Mouse (Mus musculus) heart, embryonic 12.5 days (tissue): ENCODE results near the gene Lbr. TPM values are rescaled to one million over a fixed set of nuclear protein-coding genes. Genes with fewer than 3 reads are reported as not detected.

ENCODE experiments used
- ATAC-seq: fragments of 200-750 bp; cut with Nextera tagmentation; 2 replicates; pipeline ENCODE4 v1.8.0; 2017; ENCODE audit warnings: moderate TSS enrichment, moderate library complexity; ENCODE audit not compliant: insufficient number of reproducible peaks, low FRiP score
- H3K27ac ChIP-seq: fragments of 300-500 bp; sonication (generic); 2 replicates; pipeline ENCODE4 v1.5.1; 2016; ENCODE audit warnings: mild to moderate bottlenecking, moderate library complexity; ENCODE audit not compliant: poor library complexity, severe bottlenecking
- H3K27me3 ChIP-seq: fragments of 300-500 bp; sonication (generic); replicated peaks from 2 replicates; pipeline ENCODE4 v1.6.1; 2016; ENCODE audit warnings: mild to moderate bottlenecking, moderate library complexity
- H3K36me3 ChIP-seq: fragments of 300-500 bp; sonication (generic); 2 replicates; pipeline ENCODE4 v1.6.1; 2016; ENCODE audit warnings: mild to moderate bottlenecking, moderate library complexity
- H3K4me1 ChIP-seq: fragments of 300-500 bp; sonication (generic); replicated peaks from 2 replicates; pipeline ENCODE4 v1.6.1; 2016; ENCODE audit warnings: mild to moderate bottlenecking
- H3K4me2 ChIP-seq: fragments of 300-500 bp; sonication (generic); 2 replicates; pipeline ENCODE4 v1.6.1; 2016; ENCODE audit warnings: mild to moderate bottlenecking, moderate library complexity
- H3K4me3 ChIP-seq: fragments of 300-500 bp; sonication (generic); 2 replicates; pipeline ENCODE4 v1.5.1; 2016; ENCODE audit warnings: mild to moderate bottlenecking
- H3K9ac ChIP-seq: fragments of 300-500 bp; sonication (generic); 2 replicates; pipeline ENCODE4 v1.6.1; 2016; ENCODE audit warnings: mild to moderate bottlenecking, moderate library complexity
- H3K9me3 ChIP-seq: fragments of 300-500 bp; sonication (generic); replicated peaks from 2 replicates; pipeline ENCODE4 v1.6.1; 2016; ENCODE audit warnings: mild to moderate bottlenecking, moderate library complexity
- WGBS: fragments of 180-500 bp; shearing (Covaris S2); methylation state at CpG from one replicate; pipeline ENCODE4 v1.1.7; 2016; 5-methylcytosine and 5-hydroxymethylcytosine counted together
- polyA plus RNA-seq: library from polyadenylated mRNA; unstranded; fragments of >200 nt; fragmentation: Nextera tagmentation; extraction: Ambion mirVana; gene quantifications from 2 replicates; pipeline ENCODE4 v1.2.1, GENCODE M21; 2016

Gene Lbr
- polyA plus RNA-seq = 100 and 105 TPM in 2 replicates

GRCm38 (mm10) chr1:181842781-181843180 lies at the start of gene Lbr:
Gene Lbr, minus strand, starts transcription at chr1:181843046.
- WGBS = under 1% methylated on average over 14 of the region's 14 CpGs

GRCm38 (mm10) chr1:181889670-181890069 lies 46.8 kb upstream of the Lbr start:
- H3K4me2 ChIP-seq = no peak overlapping the region
- no peaks in the 10 kb centered on the region for H3K36me3 ChIP-seq
- no peak overlapping the region for H3K27ac ChIP-seq
- H3K4me1 ChIP-seq = peaks cover 7% of the 10 kb centered on the region
- WGBS = 86% methylated on average over 7 of the region's 7 CpGs
- no peak for ATAC-seq
- no peaks in the 10 kb centered on the region for H3K9me3 ChIP-seq
- H3K4me3 ChIP-seq = no peak overlapping the region
- H3K9ac ChIP-seq = no peak overlapping the region
- H3K27me3 ChIP-seq = no peaks in the 10 kb centered on the region

More at GRCm38 (mm10) chr1:181842781-181843180, at the start of gene Lbr:
- peak within 1 kb of the TSS; percentile 91 for H3K9ac ChIP-seq
- ATAC-seq = no peak
- H3K4me3 ChIP-seq = peak within 1 kb of the TSS; percentile 77
- 0 out of 2 replicates have a peak, but pooled peaks cover 11% of the 10 kb centered on the region for H3K27me3 ChIP-seq
- no peaks in the 10 kb centered on the region for H3K9me3 ChIP-seq
- H3K36me3 ChIP-seq = 0 out of 2 replicates have a peak, but pooled peaks cover 2% of the 10 kb centered on the region
- H3K4me2 ChIP-seq = peak within 1 kb of the TSS; percentile 82
- peaks cover 20% of the 10 kb centered on the region for H3K4me1 ChIP-seq
- peak within 1 kb of the TSS; percentile 92 for H3K27ac ChIP-seq

GRCm38 (mm10) chr1:181888801-181889200 lies 46.0 kb upstream of the Lbr start:
- no peaks in the 10 kb centered on the region for H3K27me3 ChIP-seq
- H3K36me3 ChIP-seq = no peaks in the 10 kb centered on the region
- WGBS = 7% methylated on average over 11 of the region's 11 CpGs
- H3K4me2 ChIP-seq = peak overlapping the region; percentile 36; the same call in 1 of the 2 replicates
- H3K9ac ChIP-seq = 0 out of 2 replicates have a peak overlapping the region, but pooled peaks have one; percentile 47
- peak; percentile 40; the same call in 1 of the 2 replicates for ATAC-seq
- no peaks in the 10 kb centered on the region for H3K9me3 ChIP-seq
- H3K27ac ChIP-seq = no peak overlapping the region
- H3K4me1 ChIP-seq = peaks cover 3% of the 10 kb centered on the region
- H3K4me3 ChIP-seq = no peak overlapping the region

GRCm38 (mm10) chr1:181881532-181881931 lies 38.7 kb upstream of the Lbr start:
- Histone ChIP-seq H3K4me1 (peaks cover 9% of the 10 kb centered on the region), H3K9ac (0 out of 2 replicates have a peak overlapping the region, but pooled peaks have one; percentile 17), H3K27ac (no peak overlapping the region), H3K27me3 (0 out of 2 replicates have a peak, but pooled peaks cover 5% of the 10 kb centered on the region), H3K36me3 (no peaks in the 10 kb centered on the region), H3K4me3 (no peak overlapping the region), H3K4me2 (peak overlapping the region; percentile 51), H3K9me3 (no peaks in the 10 kb centered on the region)
- ATAC-seq = peak; percentile 37
- 14% methylated on average over 8 of the region's 8 CpGs for WGBS

- no peak overlapping the region for H3K4me3 ChIP-seq
- 45% methylated on average over 15 of the region's 15 CpGs for WGBS
Measured at GRCm38 (mm10) chr1:181880752-181881325, 38.0 kb upstream of the Lbr start.

GRCm38 (mm10) chr1:181878436-181878835 lies 35.6 kb upstream of the Lbr start:
- H3K4me3 ChIP-seq = no peak overlapping the region
- no peaks in the 10 kb centered on the region for H3K9me3 ChIP-seq
- 0 out of 2 replicates have a peak, but pooled peaks have one; percentile 9 for ATAC-seq
- 68% methylated on average over 5 of the region's 5 CpGs for WGBS
- no peak overlapping the region for H3K9ac ChIP-seq
- no peak overlapping the region for H3K27ac ChIP-seq
- peaks cover 9% of the 10 kb centered on the region for H3K4me1 ChIP-seq
- H3K27me3 ChIP-seq = 0 out of 2 replicates have a peak, but pooled peaks cover 5% of the 10 kb centered on the region
- H3K36me3 ChIP-seq = no peaks in the 10 kb centered on the region
- H3K4me2 ChIP-seq = no peak overlapping the region

More at GRCm38 (mm10) chr1:181880752-181881325, 38.0 kb upstream of the Lbr start:
- no peaks in the 10 kb centered on the region for H3K9me3 ChIP-seq
- no peaks in the 10 kb centered on the region for H3K36me3 ChIP-seq
- peak overlapping the region; percentile 51 for H3K4me2 ChIP-seq
- ATAC-seq = no peak
- 0 out of 2 replicates have a peak, but pooled peaks cover 5% of the 10 kb centered on the region for H3K27me3 ChIP-seq
- H3K4me1 ChIP-seq = peaks cover 9% of the 10 kb centered on the region
- no peak overlapping the region for H3K27ac ChIP-seq
- no peak overlapping the region for H3K9ac ChIP-seq

- no peak overlapping the region for H3K4me3 ChIP-seq
- no peak overlapping the region for H3K9ac ChIP-seq
- H3K36me3 ChIP-seq = no peaks in the 10 kb centered on the region
- 57% methylated on average over 5 of the region's 5 CpGs for WGBS
- H3K4me2 ChIP-seq = no peak overlapping the region
- peaks cover 16% of the 10 kb centered on the region for H3K4me1 ChIP-seq
- H3K27me3 ChIP-seq = 0 out of 2 replicates have a peak, but pooled peaks cover 5% of the 10 kb centered on the region
- H3K27ac ChIP-seq = no peak overlapping the region
- no peaks in the 10 kb centered on the region for H3K9me3 ChIP-seq
- no peak for ATAC-seq
Measured at GRCm38 (mm10) chr1:181877088-181877487, 34.2 kb upstream of the Lbr start.

GRCm38 (mm10) chr1:181876656-181877055 lies 33.8 kb upstream of the Lbr start:
- Histone ChIP-seq H3K36me3 (no peaks in the 10 kb centered on the region), H3K27me3 (0 out of 2 replicates have a peak, but pooled peaks cover 5% of the 10 kb centered on the region), H3K4me2 (no peak overlapping the region), H3K9me3 (no peaks in the 10 kb centered on the region), H3K4me3 (no peak overlapping the region), H3K27ac (no peak overlapping the region), H3K4me1 (peaks cover 12% of the 10 kb centered on the region), H3K9ac (no peak overlapping the region)
- ATAC-seq = no peak
- WGBS = 75% methylated on average over 3 of the region's 3 CpGs

GRCm38 (mm10) chr1:181873086-181873920 lies 30.5 kb upstream of the Lbr start:
- H3K9me3 ChIP-seq = no peaks in the 10 kb centered on the region
- no peak overlapping the region for H3K4me2 ChIP-seq
- H3K4me3 ChIP-seq = no peak overlapping the region
- no peak overlapping the region for H3K27ac ChIP-seq
- H3K9ac ChIP-seq = no peak overlapping the region
- H3K4me1 ChIP-seq = peaks cover 8% of the 10 kb centered on the region; the same call in 1 of the 2 replicates
- no peaks in the 10 kb centered on the region for H3K36me3 ChIP-seq
- 0 out of 2 replicates have a peak, but pooled peaks cover 5% of the 10 kb centered on the region for H3K27me3 ChIP-seq
- WGBS = 63% methylated on average over 9 of the region's 9 CpGs
- ATAC-seq = no peak

- Histone ChIP-seq H3K4me3 (no peak overlapping the region), H3K4me1 (peaks cover 8% of the 10 kb centered on the region; the same call in 1 of the 2 replicates), H3K9me3 (no peaks in the 10 kb centered on the region), H3K27ac (no peak overlapping the region), H3K4me2 (no peak overlapping the region), H3K27me3 (no peaks in the 10 kb centered on the region), H3K36me3 (no peaks in the 10 kb centered on the region), H3K9ac (no peak overlapping the region)
- 63% methylated on average over 3 of the region's 3 CpGs for WGBS
- ATAC-seq = no peak
Measured at GRCm38 (mm10) chr1:181872639-181873038, 29.8 kb upstream of the Lbr start.
